Mouse (Mus musculus): ENCODE measurements at regions not wholly inside any gene's neighbourhood (a gene's known extent, or its start where the extent isn't known, plus 50 kb on each side); places are given as distances from the start of the nearest gene placed in this dataset.

DNA sequence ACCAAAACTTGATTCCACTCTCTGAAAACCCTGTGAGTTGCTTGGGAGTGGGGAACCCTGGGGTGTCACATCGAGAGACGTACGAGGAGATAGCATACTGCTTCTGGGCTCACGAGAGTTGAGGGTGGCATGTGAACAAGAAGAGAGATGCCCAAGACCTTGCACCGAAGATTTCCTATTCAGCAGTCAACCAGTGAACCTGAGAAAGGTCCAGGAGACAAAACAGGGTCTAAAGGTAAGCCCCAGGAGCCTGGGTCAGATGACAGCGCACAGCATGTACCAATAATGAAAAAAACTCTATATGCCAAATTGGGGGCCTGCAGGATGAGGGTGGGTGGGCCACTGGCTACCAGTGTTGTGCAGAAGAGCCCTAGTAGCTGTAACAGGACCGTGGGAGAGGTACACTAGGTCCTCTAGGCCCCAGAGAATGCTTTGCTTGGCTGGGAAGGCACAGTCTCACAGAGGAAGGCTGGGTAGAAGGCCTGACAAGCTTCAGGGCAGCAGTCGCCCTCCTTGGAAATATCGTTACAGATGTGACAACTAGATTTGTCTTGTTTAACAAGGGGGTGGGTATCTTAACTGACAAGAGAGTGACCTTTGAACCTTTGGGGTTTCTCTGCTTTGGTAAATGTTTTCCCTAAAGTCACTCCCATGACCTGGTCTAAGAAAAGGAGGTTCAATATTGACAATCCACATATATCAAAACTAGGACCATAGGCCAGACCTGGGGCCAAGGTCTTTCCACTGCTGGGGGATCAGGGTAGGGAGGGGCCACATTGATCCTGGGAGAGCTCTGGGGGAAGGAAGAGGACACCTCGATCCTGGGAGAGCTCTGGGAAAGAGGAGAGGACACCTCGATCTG, 93.1 kb downstream of the Zfp706 start:
- Histone ChIP-seq H3K4me3 (ENCODE audit: low read depth, low read length) (no peak overlapping the region), H3K9me3 (replicated peaks) (peaks cover 7% of the 10 kb centered on the region; the same call in 1 of the 2 replicates), H3K27me3 (ENCODE audit: insufficient read depth, low read length) (peaks cover 48% of the 10 kb centered on the region), H3K4me1 (ENCODE audit: insufficient read depth, low read depth, low read length) (no peaks in the 10 kb centered on the region; the same call in none of the 2 replicates), H3K36me3 (replicated peaks) (no peaks in the 10 kb centered on the region)
- DNase-seq (ENCODE audit: low spot score) = no peak
- ATAC-seq (ENCODE audit: extremely low read depth, insufficient number of reproducible peaks, low FRiP score, poor library complexity, severe bottlenecking) = no peak
- TF ChIP-seq POLR2AphosphoS5 (IDR thresholded peaks at IDR 0.05; ENCODE audit: insufficient replicate concordance, low read depth, low read length) (no peak), CTCF (IDR thresholded peaks at IDR 0.05; ENCODE audit: low read depth, low read length) (no peak), TAL1 (conservative IDR thresholded peaks at IDR 0.05; ENCODE audit: low read depth, low read length) (no peak)

- TF ChIP-seq TAL1 (conservative IDR thresholded peaks at IDR 0.05; ENCODE audit: low read depth, low read length) (no peak), CTCF (IDR thresholded peaks at IDR 0.05; ENCODE audit: low read depth, low read length) (no peak), GATA1 (IDR thresholded peaks at IDR 0.05; ENCODE audit: borderline replicate concordance, low read length) (no peak), GATA2 (IDR thresholded peaks at IDR 0.05; ENCODE audit: borderline replicate concordance, low read depth, low read length) (no peak), POLR2AphosphoS5 (IDR thresholded peaks at IDR 0.05; ENCODE audit: insufficient replicate concordance, low read depth, low read length) (no peak)
These were observed 94.3 kb downstream of the Zfp706 start for GRCm38 (mm10) chr15:36913308-36913707.

GRCm38 (mm10) chr15:36910272-36910671, 97.3 kb downstream of the Zfp706 start:
- no peak for DNase-seq (ENCODE audit: low spot score)
- TF ChIP-seq POLR2AphosphoS5 (IDR thresholded peaks at IDR 0.05; ENCODE audit: insufficient replicate concordance, low read depth, low read length) = no peak
- no peak for TF ChIP-seq TAL1 (conservative IDR thresholded peaks at IDR 0.05; ENCODE audit: low read depth, low read length)
- no peak for TF ChIP-seq GATA2 (IDR thresholded peaks at IDR 0.05; ENCODE audit: borderline replicate concordance, low read depth, low read length)
- TF ChIP-seq CTCF (IDR thresholded peaks at IDR 0.05; ENCODE audit: low read depth, low read length) = no peak
- Histone ChIP-seq H3K4me3 (ENCODE audit: low read depth, low read length) (no peak overlapping the region), H3K9me3 (replicated peaks) (peaks cover 7% of the 10 kb centered on the region; the same call in 1 of the 2 replicates), H3K27me3 (ENCODE audit: insufficient read depth, low read length) (peaks cover 26% of the 10 kb centered on the region), H3K36me3 (replicated peaks) (no peaks in the 10 kb centered on the region), H3K4me1 (ENCODE audit: insufficient read depth, low read depth, low read length) (peaks cover 2% of the 10 kb centered on the region)
- ATAC-seq (ENCODE audit: extremely low read depth, insufficient number of reproducible peaks, low FRiP score, poor library complexity, severe bottlenecking) = no peak

More at GRCm38 (mm10) chr15:36913308-36913707, 94.3 kb downstream of the Zfp706 start:
- Histone ChIP-seq H3K4me1 (ENCODE audit: insufficient read depth, low read depth, low read length) (no peaks in the 10 kb centered on the region; the same call in none of the 2 replicates), H3K4me3 (ENCODE audit: low read depth, low read length) (no peak overlapping the region), H3K27me3 (ENCODE audit: insufficient read depth, low read length) (peaks cover 38% of the 10 kb centered on the region), H3K9me3 (replicated peaks) (peaks cover 7% of the 10 kb centered on the region; the same call in 1 of the 2 replicates), H3K36me3 (replicated peaks) (no peaks in the 10 kb centered on the region)
- ATAC-seq (ENCODE audit: extremely low read depth, insufficient number of reproducible peaks, low FRiP score, poor library complexity, severe bottlenecking) = no peak
- no peak for DNase-seq (ENCODE audit: low spot score)

DNA sequence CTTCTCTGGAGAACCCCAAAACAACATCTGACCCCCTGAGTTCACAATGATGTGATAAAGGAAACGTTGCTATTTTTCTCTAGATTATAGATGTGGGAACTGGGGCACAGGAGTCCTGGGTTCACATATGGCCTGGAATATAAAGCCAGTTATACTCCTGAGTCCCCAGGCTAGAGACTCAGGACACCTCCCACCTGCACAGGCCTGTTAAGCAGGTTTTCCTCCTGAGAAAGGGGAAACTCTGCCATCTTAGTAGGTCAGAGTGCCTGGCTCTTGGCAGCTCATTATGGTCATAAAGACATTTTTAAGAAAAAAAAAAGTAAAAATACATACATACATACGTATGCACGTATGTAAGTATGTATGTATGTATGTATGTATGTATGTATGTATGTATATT, 98.1 kb downstream of the Zfp706 start:
- Histone ChIP-seq H3K27me3 (ENCODE audit: insufficient read depth, low read length) (peaks cover 26% of the 10 kb centered on the region), H3K4me1 (ENCODE audit: insufficient read depth, low read depth, low read length) (peaks cover 2% of the 10 kb centered on the region), H3K9me3 (replicated peaks) (peaks cover 7% of the 10 kb centered on the region; the same call in 1 of the 2 replicates), H3K36me3 (replicated peaks) (no peaks in the 10 kb centered on the region), H3K4me3 (ENCODE audit: low read depth, low read length) (no peak overlapping the region)
- DNase-seq (ENCODE audit: low spot score) = no peak
- no peak for ATAC-seq (ENCODE audit: extremely low read depth, insufficient number of reproducible peaks, low FRiP score, poor library complexity, severe bottlenecking)
- no peak for TF ChIP-seq GATA1 (IDR thresholded peaks at IDR 0.05; ENCODE audit: borderline replicate concordance, low read length)
- no peak for TF ChIP-seq POLR2AphosphoS5 (IDR thresholded peaks at IDR 0.05; ENCODE audit: insufficient replicate concordance, low read depth, low read length)
- TF ChIP-seq CTCF (IDR thresholded peaks at IDR 0.05; ENCODE audit: low read depth, low read length) = no peak
- no peak for TF ChIP-seq TAL1 (conservative IDR thresholded peaks at IDR 0.05; ENCODE audit: low read depth, low read length)
- TF ChIP-seq GATA2 (IDR thresholded peaks at IDR 0.05; ENCODE audit: borderline replicate concordance, low read depth, low read length) = no peak

- ATAC-seq (ENCODE audit: extremely low read depth, insufficient number of reproducible peaks, low FRiP score, poor library complexity, severe bottlenecking) = no peak
- no peaks in the 10 kb centered on the region for H3K9me3 ChIP-seq (replicated peaks)
- TF ChIP-seq GATA1 (IDR thresholded peaks at IDR 0.05; ENCODE audit: borderline replicate concordance, low read length) (no peak), CTCF (IDR thresholded peaks at IDR 0.05; ENCODE audit: low read depth, low read length) (no peak), GATA2 (IDR thresholded peaks at IDR 0.05; ENCODE audit: borderline replicate concordance, low read depth, low read length) (no peak), POLR2AphosphoS5 (IDR thresholded peaks at IDR 0.05; ENCODE audit: insufficient replicate concordance, low read depth, low read length) (no peak), TAL1 (conservative IDR thresholded peaks at IDR 0.05; ENCODE audit: low read depth, low read length) (no peak)
- H3K4me1 ChIP-seq (ENCODE audit: insufficient read depth, low read depth, low read length) = peaks cover 15% of the 10 kb centered on the region
- peaks cover 16% of the 10 kb centered on the region for H3K27me3 ChIP-seq (ENCODE audit: insufficient read depth, low read length)
- no peaks in the 10 kb centered on the region for H3K36me3 ChIP-seq (replicated peaks)
- DNase-seq (ENCODE audit: low spot score) = no peak
- H3K4me3 ChIP-seq (ENCODE audit: low read depth, low read length) = no peak overlapping the region
These were observed 100.8 kb downstream of the Zfp706 start for GRCm38 (mm10) chr15:36906789-36907188.

DNA sequence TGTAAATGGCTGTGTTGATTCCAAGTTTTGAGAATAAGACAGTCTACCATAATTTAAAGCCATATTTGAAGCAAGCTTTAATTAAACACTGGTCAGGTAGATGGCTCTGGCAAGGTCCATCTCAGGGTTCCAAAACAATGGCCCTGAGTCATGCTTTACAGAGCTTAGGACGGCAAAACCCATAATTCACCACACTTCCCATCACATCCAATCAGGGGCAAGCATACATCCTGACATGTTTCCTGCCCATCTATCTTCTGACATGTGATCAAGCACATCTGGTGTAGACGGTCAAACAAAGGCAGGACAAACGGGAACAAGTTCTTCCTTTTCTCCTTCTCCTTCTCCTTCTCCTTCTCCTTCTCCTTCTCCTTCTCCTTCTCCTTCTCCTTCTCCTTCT, 101.5 kb downstream of the Zfp706 start:
- ATAC-seq (ENCODE audit: extremely low read depth, insufficient number of reproducible peaks, low FRiP score, poor library complexity, severe bottlenecking) = no peak
- H3K9me3 ChIP-seq (replicated peaks) = no peaks in the 10 kb centered on the region
- no peak for DNase-seq (ENCODE audit: low spot score)
- TF ChIP-seq POLR2AphosphoS5 (IDR thresholded peaks at IDR 0.05; ENCODE audit: insufficient replicate concordance, low read depth, low read length) (no peak), CTCF (IDR thresholded peaks at IDR 0.05; ENCODE audit: low read depth, low read length) (no peak), GATA2 (IDR thresholded peaks at IDR 0.05; ENCODE audit: borderline replicate concordance, low read depth, low read length) (no peak), GATA1 (IDR thresholded peaks at IDR 0.05; ENCODE audit: borderline replicate concordance, low read length) (no peak), TAL1 (conservative IDR thresholded peaks at IDR 0.05; ENCODE audit: low read depth, low read length) (no peak)
- peaks cover 14% of the 10 kb centered on the region for H3K27me3 ChIP-seq (ENCODE audit: insufficient read depth, low read length)
- H3K4me3 ChIP-seq (ENCODE audit: low read depth, low read length) = no peak overlapping the region
- no peaks in the 10 kb centered on the region for H3K36me3 ChIP-seq (replicated peaks)
- H3K4me1 ChIP-seq (ENCODE audit: insufficient read depth, low read depth, low read length) = peaks cover 23% of the 10 kb centered on the region
